Mouse (Mus musculus): Measurements from ENCODE around the gene Hlcs.

- TF ChIP-seq CTCF (IDR thresholded peaks at IDR 0.05; ENCODE audit: low read depth) (no peak), EP300 (optimal IDR thresholded peaks at IDR 0.05) (no peak)
These were observed 14.2 kb downstream of the Hlcs start for GRCm38 (mm10) chr16:94299210-94299609.
